Mouse (Mus musculus) gastrocnemius, postnatal 14 days (tissue): ENCODE data around the gene Kir3dl1. TPM values are rescaled to one million over a fixed set of nuclear protein-coding genes. Genes with fewer than 3 reads are reported as not detected.
"Not testable (repeated sequence)": the region's sequence is repeated elsewhere in the genome, so short reads cannot be mapped to it uniquely, and the experiment has no call there.

Experiments
- DNase-seq: peaks from one replicate; pipeline ENCODE4 v3.0.0; 2021; ENCODE audit warnings: mixed read lengths
- intact Hi-C: fragments of 180-260 bp; cut with DNase I; formaldehyde crosslinking; loops from one replicate; pipeline ENCODE4 v1.15.1; 2025; ENCODE audit warnings: low total_unique reads
- long read RNA-seq, 2 experiments: library from polyadenylated mRNA; stranded (forward); transcript quantifications; one replicate each; pipeline ENCODE4 v2.0.0; 2021
- total RNA-seq, 2 experiments: library from RNA; stranded (reverse); gene quantifications; 2 replicates each; pipeline ENCODE4 v1.2.3; 2021

The Kir3dl1 gene
- total RNA-seq, result not detected
- long read RNA-seq, experiment 1, result 0 reads
- long read RNA-seq, experiment 2, result 0 reads

DNA sequence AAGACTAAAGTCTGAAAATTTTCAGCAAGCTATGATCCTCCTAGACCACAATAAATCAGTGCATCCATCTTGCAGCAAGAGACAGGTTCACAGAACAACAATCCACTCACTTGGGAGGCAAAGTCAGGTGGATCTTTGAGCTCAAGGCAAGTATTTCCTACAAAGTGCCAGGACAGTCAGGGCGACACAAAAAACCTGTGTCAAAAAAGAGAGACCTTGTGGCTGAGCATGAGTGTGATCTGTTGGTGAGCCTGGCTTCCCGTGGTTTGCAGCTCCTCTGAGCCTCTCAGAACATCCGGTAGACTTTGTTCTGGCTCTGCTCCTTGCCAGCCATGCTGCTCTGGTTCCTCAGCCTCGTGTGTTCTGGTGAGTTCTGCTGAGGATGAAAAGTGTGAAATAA, at the start of gene Kir3dl1:
Gene Kir3dl1, plus strand, starts transcription at position 301 of the 400 bp plus-strand sequence.
- DNase-seq, intact Hi-C loops: not testable (repeated sequence)

DNA sequence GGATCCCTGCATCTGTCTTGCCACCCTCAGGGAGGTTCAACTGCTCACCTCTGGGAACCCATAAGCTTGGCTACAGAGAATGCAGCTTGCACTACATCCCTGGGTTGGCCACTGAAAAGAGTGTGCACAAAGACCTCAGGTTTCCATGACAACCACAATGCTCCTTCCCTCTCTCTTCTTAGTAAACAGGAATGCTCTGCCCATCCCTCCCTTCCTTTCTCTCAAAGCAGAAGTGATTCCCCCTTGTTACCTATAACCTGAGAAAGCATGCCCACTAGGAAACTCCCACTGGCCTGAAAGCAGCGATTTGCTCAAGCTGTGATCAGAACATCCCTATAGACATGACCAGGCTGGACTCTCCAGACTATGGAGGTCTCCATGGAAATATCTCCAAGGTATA, 26.2 kb downstream of the Kir3dl1 start, which contains the start of gene Kir3dl2:
Gene Kir3dl2, minus strand, starts transcription at position 101 of the 400 bp plus-strand sequence.
- DNase-seq, intact Hi-C loops: not testable (repeated sequence)

DNA sequence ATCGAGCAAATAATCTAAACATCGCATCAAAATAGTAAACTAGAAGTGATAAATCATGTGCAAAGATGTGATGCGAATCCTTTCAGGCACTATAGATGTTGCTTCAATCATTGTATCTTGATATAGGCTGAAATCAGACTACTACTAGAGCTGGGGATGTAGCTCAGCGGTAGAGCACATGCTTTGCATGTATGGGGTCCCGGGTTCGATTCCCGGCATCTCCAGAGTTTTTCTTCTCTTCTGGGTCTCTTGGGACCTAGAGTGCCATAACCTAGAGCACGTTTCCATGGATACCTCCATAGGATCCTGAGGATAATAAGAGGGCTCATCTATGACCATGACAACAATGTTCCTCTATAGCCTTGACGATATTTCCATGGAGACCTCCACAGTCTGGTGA, 51.3 kb downstream of the Kir3dl1 start:
- DNase-seq, intact Hi-C loops: not testable (repeated sequence)

Other genes starting within 250 kb of the Kir3dl1 start
- 10 to 100 TPM; 10.1 to 15.4 TPM for gene Bex3, start 247.7 kb upstream of the Kir3dl1 start, total RNA-seq
- not detected for gene Kir3dl2, start 26.1 kb downstream of the Kir3dl1 start, total RNA-seq
- gene Tceal3, start 72.8 kb downstream of the Kir3dl1 start, total RNA-seq, result 1 to 10 TPM; 2.1 to 2.3 TPM
- 1 to 10 TPM; 2.6 to 2.8 TPM for gene Tceal1, start 190.0 kb downstream of the Kir3dl1 start, total RNA-seq
- 100 to 1,000 TPM; 149 to 161 TPM for gene Morf4l2, start 225.7 kb downstream of the Kir3dl1 start, total RNA-seq